Mouse (Mus musculus) testis, adult 2 months (tissue): ENCODE results near the gene Adamts16. TPM values are rescaled to one million over a fixed set of nuclear protein-coding genes. Genes with fewer than 3 reads are reported as not detected.

Experiments
- H3K27ac ChIP-seq: fragments of 200-500 bp; 2 replicates; pipeline ENCODE4 v1.5.1; 2012; ENCODE audit warnings: low read depth, low read length; ENCODE audit not compliant: control insufficient read depth, insufficient read depth
- H3K27me3 ChIP-seq: fragments of 200-500 bp; 2 replicates; pipeline ENCODE4 v1.6.1; 2012; ENCODE audit warnings: mild to moderate bottlenecking, low read length, moderate library complexity; ENCODE audit not compliant: control insufficient read depth, insufficient read depth
- H3K36me3 ChIP-seq: fragments of 200-500 bp; 2 replicates; pipeline ENCODE4 v1.6.1; 2012; ENCODE audit warnings: mild to moderate bottlenecking, low read length; ENCODE audit not compliant: control insufficient read depth, insufficient read depth
- H3K4me1 ChIP-seq: fragments of 200-500 bp; 2 replicates; pipeline ENCODE4 v1.6.1; 2012; ENCODE audit warnings: low read length; ENCODE audit not compliant: control insufficient read depth, insufficient read depth
- H3K4me3 ChIP-seq: fragments of 200-500 bp; 2 replicates; pipeline ENCODE4 v1.5.1; 2012; ENCODE audit warnings: low read depth, mild to moderate bottlenecking, low read length, moderate library complexity, mixed read lengths; ENCODE audit not compliant: control insufficient read depth
- CTCF ChIP-seq: fragments of 200-500 bp; IDR thresholded peaks from 2 replicates; pipeline ENCODE4 v1.5.1; 2012; ENCODE audit warnings: low read depth, mild to moderate bottlenecking, inconsistent platforms, low read length, moderate library complexity; ENCODE audit not compliant: control insufficient read depth, insufficient read depth, insufficient replicate concordance
- POLR2A ChIP-seq: fragments of 200-500 bp; IDR thresholded peaks from 2 replicates; pipeline ENCODE4 v1.6.1; 2012; ENCODE audit warnings: low read depth, mild to moderate bottlenecking, inconsistent platforms, low read length, moderate library complexity; ENCODE audit not compliant: control insufficient read depth
- polyA plus RNA-seq: library from polyadenylated mRNA; depleted of rRNA; stranded (reverse); fragments of >200 nt; gene quantifications from 2 replicates; pipeline ENCODE4 v1.2.3, GENCODE M21; 2012

The Adamts16 gene
- polyA plus RNA-seq, 1 experiment = 0.25 TPM

GRCm38 (mm10) chr13:70736409-70736808 lies 105.2 kb downstream of the Adamts16 start:
- Histone ChIP-seq H3K36me3 (no peaks in the 10 kb centered on the region), H3K4me3 (no peak overlapping the region), H3K27me3 (no peaks in the 10 kb centered on the region), H3K4me1 (no peaks in the 10 kb centered on the region), H3K27ac (no peak overlapping the region)
- no peak for TF ChIP-seq POLR2A
- TF ChIP-seq CTCF = no peak

GRCm38 (mm10) chr13:70734640-70735039 lies 107.0 kb downstream of the Adamts16 start:
- TF ChIP-seq POLR2A = no peak
- TF ChIP-seq CTCF = no peak
- no peaks in the 10 kb centered on the region for H3K4me1 ChIP-seq
- no peak overlapping the region for H3K4me3 ChIP-seq
- no peaks in the 10 kb centered on the region for H3K27me3 ChIP-seq
- H3K36me3 ChIP-seq = no peaks in the 10 kb centered on the region
- H3K27ac ChIP-seq = no peak overlapping the region

- Histone ChIP-seq H3K36me3 (no peaks in the 10 kb centered on the region), H3K4me3 (no peak overlapping the region), H3K4me1 (no peaks in the 10 kb centered on the region), H3K27me3 (no peaks in the 10 kb centered on the region), H3K27ac (no peak overlapping the region)
- TF ChIP-seq CTCF (no peak), POLR2A (no peak)
Observed at GRCm38 (mm10) chr13:70733911-70734310, 107.7 kb downstream of the Adamts16 start.

- H3K4me1 ChIP-seq = no peaks in the 10 kb centered on the region
- no peaks in the 10 kb centered on the region for H3K27me3 ChIP-seq
- no peak overlapping the region for H3K27ac ChIP-seq
- H3K4me3 ChIP-seq = no peak overlapping the region
- TF ChIP-seq POLR2A (no peak), CTCF (no peak)
- H3K36me3 ChIP-seq = no peaks in the 10 kb centered on the region
Observed at GRCm38 (mm10) chr13:70733206-70733605, 108.4 kb downstream of the Adamts16 start.

- no peaks in the 10 kb centered on the region for H3K4me1 ChIP-seq
- H3K36me3 ChIP-seq = no peaks in the 10 kb centered on the region
- no peak overlapping the region for H3K27ac ChIP-seq
- no peak overlapping the region for H3K4me3 ChIP-seq
- TF ChIP-seq CTCF (no peak), POLR2A (no peak)
- no peaks in the 10 kb centered on the region for H3K27me3 ChIP-seq
Observed at GRCm38 (mm10) chr13:70732781-70733180, 108.8 kb downstream of the Adamts16 start.

GRCm38 (mm10) chr13:70731349-70731748 lies 110.3 kb downstream of the Adamts16 start:
- H3K27ac ChIP-seq = no peak overlapping the region
- no peak overlapping the region for H3K4me3 ChIP-seq
- no peaks in the 10 kb centered on the region for H3K4me1 ChIP-seq

GRCm38 (mm10) chr13:70729996-70730395 lies 111.6 kb downstream of the Adamts16 start:
- Histone ChIP-seq H3K4me1 (no peaks in the 10 kb centered on the region), H3K4me3 (no peak overlapping the region), H3K36me3 (no peaks in the 10 kb centered on the region), H3K27ac (no peak overlapping the region), H3K27me3 (no peaks in the 10 kb centered on the region)
- no peak for TF ChIP-seq CTCF
- TF ChIP-seq POLR2A = no peak

More at GRCm38 (mm10) chr13:70731349-70731748, 110.3 kb downstream of the Adamts16 start:
- Histone ChIP-seq H3K36me3 (no peaks in the 10 kb centered on the region), H3K27me3 (no peaks in the 10 kb centered on the region)
- TF ChIP-seq CTCF = no peak
- TF ChIP-seq POLR2A = no peak

- H3K36me3 ChIP-seq = no peaks in the 10 kb centered on the region
- H3K27ac ChIP-seq = no peak overlapping the region
- no peaks in the 10 kb centered on the region for H3K27me3 ChIP-seq
- no peak for TF ChIP-seq CTCF
- no peak for TF ChIP-seq POLR2A
- no peaks in the 10 kb centered on the region for H3K4me1 ChIP-seq
- no peak overlapping the region for H3K4me3 ChIP-seq
Observed at GRCm38 (mm10) chr13:70726249-70726648, 115.4 kb downstream of the Adamts16 start.
